Mouse (Mus musculus) adrenal gland, postnatal 36 days (tissue): ENCODE results near the gene Atp6v1g2. TPM values are rescaled to one million over a fixed set of nuclear protein-coding genes. Genes with fewer than 3 reads are reported as not detected.
A peak's percentile ranks its signal among the peaks of the same experiment; 100 is the strongest.
"Not testable (repeated sequence)": the region's sequence is repeated elsewhere in the genome, so short reads cannot be mapped to it uniquely, and the experiment has no call there.

Source experiments
- DNase-seq, 2 experiments: peaks; one replicate each; pipeline ENCODE4 v3.0.0; 2021; ENCODE audit warnings: mixed read lengths in 1 of 2
- total RNA-seq, 2 experiments: library from RNA; stranded (reverse); gene quantifications; 2 replicates each; pipeline ENCODE4 v1.2.3; 2021

Gene Atp6v1g2
- total RNA-seq, 2 experiments from 2014 or later: 4.8 to 6.7 TPM

- no peak for DNase-seq
Measured at GRCm38 (mm10) chr17:35202442-35202841, 31.0 kb upstream of the Atp6v1g2 start.

DNA sequence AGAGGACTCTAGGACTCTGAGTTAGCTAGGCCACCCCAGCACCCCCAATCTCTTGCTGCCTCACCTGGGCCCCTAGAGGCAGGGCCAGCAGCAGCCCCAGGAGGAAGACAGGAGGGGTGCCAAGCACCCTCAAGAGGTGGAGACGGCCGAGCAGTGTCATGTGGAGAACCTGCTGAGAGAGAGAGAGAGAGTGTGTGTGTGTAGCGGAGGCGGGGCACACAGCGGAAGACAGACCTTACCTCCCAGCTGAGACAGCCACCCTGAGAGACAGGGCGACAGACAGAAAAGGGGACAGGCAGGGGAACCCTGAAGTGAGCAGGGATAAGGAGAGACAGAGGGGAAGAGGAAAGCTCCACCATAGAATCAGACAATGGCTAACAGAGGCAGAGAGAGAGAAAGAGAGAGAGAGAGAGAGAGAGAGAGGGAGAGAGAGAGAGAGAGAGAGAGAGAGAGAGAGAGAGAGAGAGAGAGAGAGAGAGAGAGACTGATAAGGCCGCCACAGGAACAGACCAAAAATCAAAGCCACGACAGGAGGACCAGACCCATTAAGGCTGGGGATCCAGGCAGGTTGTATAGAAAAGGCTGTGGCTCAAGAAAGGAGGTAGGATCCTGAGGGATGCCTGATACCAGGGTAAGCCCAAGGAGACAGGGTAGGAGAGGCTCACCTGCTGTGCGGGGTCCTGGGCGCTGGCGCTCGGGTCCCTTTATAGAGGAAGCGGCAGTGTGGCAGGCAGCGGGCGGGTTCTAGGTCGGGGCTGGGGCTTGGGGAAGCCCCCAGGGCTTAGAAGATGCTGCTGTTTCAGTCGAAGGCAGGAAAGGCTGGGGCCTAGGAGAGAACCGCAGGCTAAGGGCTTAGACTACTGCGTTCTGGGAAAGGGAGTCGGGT, 28.7 kb upstream of the Atp6v1g2 start, which contains the start of gene Lta:
TSS of gene Lta (minus strand) at position 858 of the 886 bp plus-strand sequence.
- DNase-seq: no peak

- no peak for DNase-seq
Measured at GRCm38 (mm10) chr17:35205380-35205769, 28.1 kb upstream of the Atp6v1g2 start.

DNA sequence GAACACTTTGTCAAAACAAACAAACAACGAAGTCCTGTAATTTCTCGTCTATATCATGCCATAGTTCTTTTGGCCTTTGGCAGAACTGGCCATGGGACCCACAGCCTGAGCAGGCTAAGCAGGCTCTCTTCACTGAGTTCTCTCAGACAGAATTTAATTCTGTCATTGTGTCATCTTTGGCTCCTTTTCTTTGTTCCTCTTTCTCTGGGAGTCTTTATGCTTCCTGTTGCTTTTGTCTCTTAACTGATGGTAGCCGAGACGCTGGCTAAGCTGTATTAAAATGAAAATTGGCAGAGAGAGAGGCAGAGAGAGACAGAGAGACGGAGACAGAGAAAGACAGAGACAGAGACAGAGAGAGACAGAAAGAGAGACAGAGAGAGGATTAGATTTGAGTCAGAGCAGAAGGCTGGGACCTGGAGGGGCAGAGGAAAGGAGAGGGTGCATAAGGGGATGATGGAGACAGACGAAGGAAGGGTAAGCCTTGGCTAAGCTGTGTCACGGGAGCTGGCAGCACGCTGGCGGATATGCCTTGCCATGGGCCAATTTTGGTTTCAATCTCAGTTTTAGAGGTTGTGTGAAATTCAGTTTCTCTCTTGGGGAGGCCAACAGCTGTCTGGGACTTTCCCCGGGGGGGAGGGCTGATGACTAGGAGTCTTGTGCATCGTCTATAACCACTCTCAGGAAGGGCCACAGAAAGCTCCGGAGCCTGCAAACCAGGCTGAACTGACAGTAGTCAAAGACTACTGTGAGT, 23.5 kb upstream of the Atp6v1g2 start:
- no peak for DNase-seq

GRCm38 (mm10) chr17:35210593-35210992, 22.9 kb upstream of the Atp6v1g2 start:
- DNase-seq: no peak

GRCm38 (mm10) chr17:35213071-35213470, 20.4 kb upstream of the Atp6v1g2 start:
- DNase-seq: no peak

DNA sequence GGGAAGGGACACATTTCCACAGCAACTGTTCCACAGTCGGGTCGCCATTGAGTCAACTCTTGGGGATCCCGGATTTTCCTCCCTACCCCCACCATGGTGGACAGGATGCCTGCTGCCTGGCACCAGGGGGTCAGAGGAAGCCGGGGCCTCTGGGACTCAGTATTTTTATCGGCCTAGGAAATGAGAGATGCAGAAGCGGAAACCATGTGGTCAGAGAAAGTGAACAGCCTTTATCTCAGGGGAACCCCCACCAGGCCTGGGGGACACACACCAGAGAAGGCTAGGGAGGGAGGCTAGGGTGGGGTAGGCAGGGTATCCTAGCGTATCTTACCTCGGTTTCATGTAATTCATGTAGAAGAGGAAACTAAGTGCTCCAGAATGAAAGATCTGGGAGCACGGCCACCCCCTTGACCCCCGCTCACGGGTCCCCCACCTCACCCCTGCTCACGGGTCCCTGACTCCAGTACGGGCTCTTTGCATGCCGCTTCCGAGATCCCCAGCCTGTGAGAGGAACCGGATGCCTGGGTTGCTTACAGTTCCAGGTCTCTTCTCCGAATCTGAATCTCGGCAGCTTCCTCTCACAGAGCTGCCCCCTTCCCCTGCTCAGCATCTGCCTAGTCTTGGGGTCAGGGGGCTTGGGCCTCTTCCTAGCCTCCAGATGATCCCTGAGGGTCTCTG, 14.8 kb upstream of the Atp6v1g2 start:
- peak; percentile 48 to 62 for DNase-seq

GRCm38 (mm10) chr17:35219601-35220041, 13.8 kb upstream of the Atp6v1g2 start:
- no peak for DNase-seq

DNA sequence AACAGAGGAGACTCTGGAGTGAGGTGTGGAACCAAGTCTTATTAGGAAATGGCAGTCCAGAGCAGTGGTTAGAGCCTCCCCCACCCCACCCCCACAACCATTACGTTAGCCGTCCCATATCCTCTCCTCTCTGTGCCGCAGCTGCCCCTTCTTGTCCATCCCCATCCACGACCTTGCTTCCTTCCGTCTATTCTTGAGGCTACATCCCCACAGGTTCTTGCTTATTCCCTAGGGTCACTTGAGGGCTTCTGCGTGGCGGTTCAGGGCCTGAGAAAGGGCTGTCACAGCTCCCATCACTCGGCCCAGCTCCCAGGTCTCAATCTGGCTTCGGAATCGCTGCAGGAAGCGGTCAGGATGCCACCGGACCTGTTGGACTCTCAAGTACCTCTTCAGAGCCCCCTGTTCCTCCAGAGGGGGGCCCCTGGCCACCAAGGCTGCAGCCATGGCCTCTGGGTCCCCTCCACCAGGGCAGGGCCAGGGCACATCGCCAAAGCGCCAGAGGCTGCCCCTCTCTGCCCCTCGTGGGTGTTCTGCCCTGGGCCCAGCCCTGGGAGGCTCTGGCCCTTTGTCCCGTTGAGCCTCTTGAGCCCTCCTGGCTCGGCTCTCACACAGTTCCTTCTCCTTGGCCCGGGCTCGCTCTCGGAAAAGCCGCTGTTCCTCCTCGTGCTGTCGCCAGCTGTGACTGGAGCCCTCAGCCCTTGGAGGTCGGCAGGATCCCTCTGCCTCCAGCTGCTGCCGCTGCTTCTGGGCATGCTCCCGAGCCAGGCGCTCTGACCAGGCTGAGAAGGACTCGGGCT, 13.1 kb upstream of the Atp6v1g2 start, which contains the start of gene Gm16181:
TSS of gene Gm16181 (plus strand) at position 679 of the 797 bp plus-strand sequence.
- DNase-seq: no peak

GRCm38 (mm10) chr17:35222299-35222698, 11.2 kb upstream of the Atp6v1g2 start:
- no peak for DNase-seq

GRCm38 (mm10) chr17:35224641-35225040, 8.8 kb upstream of the Atp6v1g2 start:
- DNase-seq: no peak

DNA sequence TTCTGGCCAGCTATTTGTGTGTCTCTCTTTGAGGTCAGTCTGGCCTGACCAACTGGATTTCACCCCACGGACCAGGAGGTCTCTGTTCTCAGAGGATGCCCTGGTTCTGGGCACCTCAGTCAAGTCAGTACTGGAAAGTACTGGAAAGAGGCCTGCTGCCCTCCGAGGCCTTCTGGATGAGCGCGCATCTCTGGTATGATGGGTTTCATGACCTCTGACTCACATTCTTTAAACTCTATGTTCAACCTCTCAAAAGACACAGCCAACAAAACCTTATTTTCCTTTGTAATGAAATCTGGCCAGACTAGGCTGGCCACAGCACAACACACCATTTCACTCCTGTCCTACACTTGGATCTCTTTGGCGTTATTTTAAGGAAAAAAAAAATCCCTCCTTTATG, 8.0 kb upstream of the Atp6v1g2 start:
- no peak for DNase-seq

- no peak for DNase-seq
Measured at GRCm38 (mm10) chr17:35226561-35227046, 6.9 kb upstream of the Atp6v1g2 start.

DNA sequence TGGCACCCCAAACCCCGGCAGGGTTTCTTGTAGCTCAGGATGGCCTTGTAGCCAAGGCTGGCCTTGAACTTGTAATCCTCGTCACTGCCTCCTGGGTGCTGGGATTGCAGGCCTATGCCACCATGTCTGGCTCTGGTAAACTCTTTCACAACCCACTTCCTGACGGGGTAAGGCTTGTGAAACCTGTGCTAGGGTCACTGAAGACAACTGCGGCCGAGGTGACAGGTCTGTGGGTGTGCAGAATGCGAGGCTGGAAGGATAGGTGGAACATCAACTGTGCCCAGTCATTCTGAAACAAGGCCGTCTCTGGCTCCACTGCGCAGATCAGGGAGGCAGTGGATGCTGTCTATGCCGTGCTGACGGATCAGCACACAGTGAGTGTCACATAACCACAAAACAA, 2.4 kb upstream of the Atp6v1g2 start:
- peak in 1 of 2 experiments; percentile 44 for DNase-seq

DNA sequence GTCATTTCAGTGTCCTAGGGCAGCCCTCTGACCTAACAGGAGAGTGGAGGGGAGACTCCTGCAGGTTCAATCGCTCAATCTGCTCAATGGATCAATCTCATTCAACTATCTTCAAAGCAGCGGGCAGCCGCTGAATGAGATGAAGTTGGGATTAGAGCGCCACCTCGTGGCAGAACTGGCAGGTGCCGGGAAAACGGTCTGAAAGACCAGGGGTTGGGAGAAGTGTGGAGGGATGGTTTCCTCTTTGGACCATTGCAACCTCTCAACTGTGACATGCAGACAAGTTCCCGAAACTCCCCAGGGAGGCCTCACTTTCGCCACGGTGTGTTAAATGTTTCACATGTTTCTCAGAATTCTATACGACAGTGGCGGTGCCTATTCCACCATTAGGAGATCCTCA, 1.4 kb upstream of the Atp6v1g2 start:
- DNase-seq: peak; percentile 87 to 89

DNA sequence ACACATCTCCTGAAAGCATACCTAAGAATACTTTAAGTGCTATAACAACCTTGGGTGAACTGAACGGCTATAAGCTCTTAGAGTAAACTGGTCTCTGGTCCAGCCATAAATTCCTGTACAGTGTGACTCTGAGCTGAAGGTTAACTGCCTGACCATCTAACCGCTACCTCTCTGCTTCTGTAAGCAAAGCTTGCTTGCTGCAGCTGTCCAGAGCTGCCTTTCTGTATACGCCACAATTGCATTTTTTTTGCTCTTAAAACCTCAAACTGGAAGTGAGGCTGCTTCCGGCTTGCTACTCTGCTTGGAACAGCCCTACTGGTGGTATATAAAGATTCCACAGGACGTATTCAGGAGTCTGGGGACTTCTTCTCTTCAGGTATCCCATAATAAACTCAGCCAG, 801 bp upstream of the Atp6v1g2 start:
- DNase-seq: no peak

GRCm38 (mm10) chr17:35234090-35234489, 630 bp downstream of the Atp6v1g2 start:
- DNase-seq: not testable (repeated sequence)

GRCm38 (mm10) chr17:35234903-35235302, 1.4 kb downstream of the Atp6v1g2 start:
- DNase-seq: peak; percentile 59 to 69

DNA sequence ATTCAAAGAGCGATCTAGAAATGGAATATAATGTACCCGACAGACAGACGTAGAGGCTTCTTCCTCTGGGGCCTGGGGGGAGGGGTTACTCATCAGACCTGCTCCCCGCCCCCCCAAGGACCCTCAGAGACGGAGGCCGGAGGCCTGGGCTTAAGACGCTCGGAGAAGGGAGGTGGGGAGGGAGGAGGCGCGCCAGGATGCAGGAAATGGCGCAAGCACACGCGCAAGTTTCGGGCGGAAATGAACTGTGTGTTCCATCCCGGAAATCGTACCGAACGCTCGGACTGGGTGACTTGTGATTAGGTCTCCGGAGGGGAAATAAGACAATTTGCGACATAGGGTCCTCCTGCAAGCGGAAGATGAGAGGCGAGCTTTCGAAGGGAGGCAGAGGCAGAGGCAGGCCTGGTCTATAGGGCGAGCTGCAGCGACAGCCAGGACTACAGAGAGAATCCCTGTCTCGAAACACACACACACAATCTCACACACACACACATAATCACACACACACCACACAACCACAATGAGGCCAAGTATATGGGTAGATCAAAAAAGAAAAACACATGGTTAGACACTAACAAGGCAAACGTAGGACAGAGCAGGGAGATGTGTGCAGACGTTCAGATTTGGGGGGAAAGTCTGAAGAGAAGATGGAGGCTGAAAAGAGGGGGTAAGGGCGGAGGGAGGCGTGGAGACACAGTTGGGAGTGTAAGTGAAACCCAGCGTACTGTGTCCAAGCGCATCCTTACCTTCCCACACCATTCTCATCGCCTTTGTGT, 2.3 kb downstream of the Atp6v1g2 start, which contains the start of gene Nfkbil1:
TSS of gene Nfkbil1 (minus strand) at position 179 of the 776 bp plus-strand sequence.
- peak; percentile 91 to 92 for DNase-seq

GRCm38 (mm10) chr17:35236390-35236746, 2.9 kb downstream of the Atp6v1g2 start:
- peak; percentile 97 to 98 for DNase-seq
